Mouse (Mus musculus): ENCODE measurements around the gene Eif3i. TPM values are rescaled to one million over a fixed set of nuclear protein-coding genes. Genes with fewer than 3 reads are reported as not detected.

Eif3i gene
- total RNA-seq, 4 experiments from 2014 or later = 142 to 156 (median 148) TPM

DNA sequence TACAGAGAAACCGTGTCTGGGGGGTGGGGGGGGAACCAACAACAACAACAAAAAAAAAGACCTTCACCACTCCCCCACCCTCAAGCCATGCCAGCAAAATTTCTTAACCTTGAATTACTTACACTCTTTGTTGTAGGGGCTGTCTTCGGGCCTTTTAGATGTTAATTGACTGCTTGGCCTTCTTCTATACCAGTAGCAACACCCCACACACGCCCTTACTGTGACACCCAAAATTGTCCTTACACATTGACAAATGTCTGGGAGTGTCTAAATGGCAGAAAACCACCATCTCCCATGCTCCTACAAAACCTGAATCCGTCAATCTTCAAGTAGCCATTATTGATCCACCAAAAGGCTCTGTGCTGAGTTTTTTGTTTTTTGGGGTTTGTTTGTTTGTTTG lies 56.3 kb downstream of the Eif3i start:
- DNase-seq (ENCODE audit: low spot score in 2 of 2) = no peak

DNA sequence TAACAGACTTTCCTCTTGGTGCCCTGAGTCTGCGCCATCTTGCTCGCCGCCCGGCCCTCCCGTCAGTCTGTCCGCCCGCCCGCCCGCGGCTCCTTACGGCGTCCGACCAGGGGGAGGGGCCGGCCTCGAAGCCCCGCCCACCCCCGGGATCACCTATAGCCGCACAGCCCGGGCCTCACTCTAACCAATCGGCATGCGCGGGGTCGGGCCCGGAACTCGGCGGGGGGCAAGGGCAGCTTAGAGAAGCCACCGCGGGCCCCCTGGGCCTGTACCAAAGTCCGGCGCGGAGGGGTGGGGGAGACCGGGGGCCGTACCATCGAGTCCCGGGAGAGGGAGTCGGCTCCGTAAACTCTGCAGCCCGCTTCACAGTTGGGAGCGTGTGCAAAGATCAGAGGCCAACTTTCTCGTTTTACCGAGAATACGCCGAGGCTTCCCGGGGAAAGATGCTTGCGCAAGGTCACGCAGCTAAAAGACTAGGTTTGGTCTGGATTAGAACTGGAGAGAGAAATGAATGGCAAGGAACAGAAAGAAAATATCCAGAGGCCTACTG lies 57.8 kb downstream of the Eif3i start, which contains the start of gene Hdac1:
TSS of gene Hdac1 (minus strand) at position 122 of the 550 bp plus-strand sequence.
- DNase-seq (ENCODE audit: low spot score in 2 of 2) = peak; percentile 96 to 97

Small RNA genes lying within 50 kb of the gene (microRNA-seq; reads per million reads assigned to microRNA genes)
- not detected for gene Mir8119

Other genes starting within 250 kb of the Eif3i start
- under 1 TPM; 0.48 to 0.79 (median 0.63) TPM for gene Zbtb8a, start 222.5 kb downstream of the Eif3i start, total RNA-seq (2022)
- not detected for gene Zbtb8b, start 159.8 kb downstream of the Eif3i start, total RNA-seq (2022)
- gene Bsdc1, start 139.1 kb downstream of the Eif3i start, total RNA-seq (2022) = 10 to 100 TPM; 37.3 to 42.5 (median 41.0) TPM
- not detected for gene Tssk3, start 109.6 kb downstream of the Eif3i start, total RNA-seq (2022)
- not detected for gene Fam229a, start 109.5 kb downstream of the Eif3i start, total RNA-seq (2022)
- gene Marcksl1, start 87.1 kb downstream of the Eif3i start, total RNA-seq (2022) = 1 to 10 TPM in 2 of 4 experiments, under 1 TPM in 2; 0.19 to 1.1 (median 0.78) TPM
- gene Hdac1, start 57.9 kb downstream of the Eif3i start, total RNA-seq (2022) = 1 to 10 TPM; 6.7 to 9.7 (median 7.6) TPM
- gene Lck, start 27.0 kb downstream of the Eif3i start, total RNA-seq (2022) = not detected
- gene Fam167b, start 22.1 kb downstream of the Eif3i start, total RNA-seq (2022) = not detected
- gene Tmem234, start within 50 bp of the Eif3i start, total RNA-seq (2022) = 10 to 100 TPM; 25.9 to 37.5 (median 29.7) TPM
- gene Dcdc2b, start 13.6 kb upstream of the Eif3i start, total RNA-seq (2022) = 1 to 10 TPM in 3 of 4 experiments, under 1 TPM in 1; 0.46 to 1.2 (median 1.1) TPM
- gene Iqcc, start 18.5 kb upstream of the Eif3i start, total RNA-seq (2022) = 10 to 100 TPM in 1 of 4 experiments, 1 to 10 TPM in 3; 7.3 to 11.4 (median 8.7) TPM
- gene Ccdc28b, start 23.3 kb upstream of the Eif3i start, total RNA-seq (2022) = 10 to 100 TPM; 27.9 to 33.0 (median 30.8) TPM
- gene Txlna, start 40.4 kb upstream of the Eif3i start, total RNA-seq (2022) = 10 to 100 TPM; 10.9 to 20.3 (median 15.6) TPM
- 10 to 100 TPM; 69.1 to 77.9 (median 76.0) TPM for gene Kpna6, start 72.1 kb upstream of the Eif3i start, total RNA-seq (2022)
- 1 to 10 TPM; 1.8 to 4.9 (median 3.3) TPM for gene Tmem39b, start 96.2 kb upstream of the Eif3i start, total RNA-seq (2022)
- 10 to 100 TPM; 20.2 to 24.6 (median 23.2) TPM for gene Khdrbs1, start 141.7 kb upstream of the Eif3i start, total RNA-seq (2022)
- gene Ptp4a2, start 210.6 kb upstream of the Eif3i start, total RNA-seq (2022) = 100 to 1,000 TPM; 663 to 813 (median 803) TPM